Mouse (Mus musculus) layer of hippocampus, postnatal 36 days (tissue): ENCODE data around the gene Chmp6. TPM values are rescaled to one million over a fixed set of nuclear protein-coding genes. Genes with fewer than 3 reads are reported as not detected.

Experiments used
- DNase-seq, 2 experiments: peaks; one replicate each; pipeline ENCODE4 v3.0.0; 2022
- total RNA-seq, 2 experiments: library from RNA; stranded (reverse); gene quantifications; 2 replicates each; pipeline ENCODE4 v1.2.3; 2021

The Chmp6 gene
- total RNA-seq, 2 experiments from 2014 or later = 33.3 to 38.4 TPM

DNA sequence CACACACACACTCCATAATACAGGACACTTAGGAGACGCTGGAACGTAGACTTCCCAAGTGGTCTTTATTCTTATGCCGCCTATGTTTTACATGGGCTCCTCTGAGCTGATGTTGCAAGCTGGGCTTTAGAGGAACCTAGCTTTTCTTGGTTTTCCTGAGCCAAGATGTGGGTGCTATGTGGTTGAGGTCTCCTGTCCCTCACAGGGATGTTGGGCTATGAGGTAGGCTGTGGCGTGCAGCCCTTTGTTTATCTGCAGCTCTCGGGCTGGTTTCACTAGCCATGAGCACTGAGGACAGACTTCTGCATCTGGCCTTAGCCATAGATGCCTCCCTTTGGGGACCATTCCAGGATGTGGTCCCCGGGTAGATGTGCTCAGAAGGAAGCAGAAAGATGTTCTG lies 47.4 kb downstream of the Chmp6 start:
- no peak for DNase-seq

DNA sequence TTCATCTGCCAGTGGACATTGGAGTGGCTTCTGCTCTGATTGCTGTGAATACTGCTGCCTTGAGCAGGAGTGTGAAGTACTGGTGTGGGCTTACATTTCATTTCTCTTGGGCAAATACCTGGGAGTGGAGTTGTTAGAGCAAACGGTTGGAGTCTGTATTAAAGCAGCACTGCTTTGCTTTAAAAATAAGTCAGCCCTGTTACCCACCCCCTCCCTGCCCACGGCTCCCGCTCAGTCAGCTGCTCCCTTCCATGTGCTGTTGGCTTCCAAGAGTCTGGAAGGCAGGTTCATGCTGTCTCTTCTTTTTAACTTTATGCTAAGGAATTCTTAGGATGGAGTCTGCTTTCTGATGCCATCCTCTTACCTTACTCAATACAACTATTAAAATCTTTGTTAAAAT lies 48.3 kb downstream of the Chmp6 start:
- no peak for DNase-seq

GRCm38 (mm10) chr11:119965053-119965452 lies 51.8 kb downstream of the Chmp6 start:
- DNase-seq = no peak

GRCm38 (mm10) chr11:119966294-119966693 lies 53.1 kb downstream of the Chmp6 start:
- no peak for DNase-seq

DNA sequence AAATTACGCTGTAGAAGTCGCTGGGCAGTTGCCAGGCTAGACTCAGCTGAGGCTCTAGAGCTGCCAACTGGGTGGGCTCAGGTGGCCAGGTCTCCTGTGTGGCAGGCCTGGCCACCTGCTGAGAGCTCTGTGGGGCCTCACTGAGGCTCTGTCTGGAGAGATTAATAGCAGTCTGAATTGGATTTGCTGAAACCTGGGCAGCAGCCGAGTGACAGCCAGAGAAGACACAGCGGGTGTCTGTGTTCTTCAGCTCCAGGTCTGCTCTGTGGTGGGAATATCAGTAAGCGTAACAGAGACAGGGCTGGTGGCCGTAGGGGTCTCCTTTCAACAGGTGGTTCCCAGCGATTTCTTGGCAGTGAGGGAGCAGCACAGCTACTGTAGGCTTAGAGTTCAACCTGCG lies 54.2 kb downstream of the Chmp6 start:
- DNase-seq = no peak

- DNase-seq = no peak
Measured at GRCm38 (mm10) chr11:119967892-119968291, 54.7 kb downstream of the Chmp6 start.

Other genes starting within 250 kb of the Chmp6 start
- 100 to 1,000 TPM; 246 to 257 TPM for gene Baiap2, start 29.3 kb downstream of the Chmp6 start, total RNA-seq
- 100 to 1,000 TPM; 213 to 224 TPM for gene Aatk, start 133.7 kb downstream of the Chmp6 start, total RNA-seq
- gene Cep131, start 173.4 kb downstream of the Chmp6 start, total RNA-seq = 10 to 100 TPM; 28.7 to 33.0 TPM
- 10 to 100 TPM; 15.1 to 16.9 TPM for gene Tepsin, start 185.3 kb downstream of the Chmp6 start, total RNA-seq
- 10 to 100 TPM; 34.7 to 35.9 TPM for gene Ndufaf8, start 185.5 kb downstream of the Chmp6 start, total RNA-seq
- gene Slc38a10, start 237.9 kb downstream of the Chmp6 start, total RNA-seq = 10 to 100 TPM; 80.2 to 86.1 TPM